In the genomic region with DNA sequence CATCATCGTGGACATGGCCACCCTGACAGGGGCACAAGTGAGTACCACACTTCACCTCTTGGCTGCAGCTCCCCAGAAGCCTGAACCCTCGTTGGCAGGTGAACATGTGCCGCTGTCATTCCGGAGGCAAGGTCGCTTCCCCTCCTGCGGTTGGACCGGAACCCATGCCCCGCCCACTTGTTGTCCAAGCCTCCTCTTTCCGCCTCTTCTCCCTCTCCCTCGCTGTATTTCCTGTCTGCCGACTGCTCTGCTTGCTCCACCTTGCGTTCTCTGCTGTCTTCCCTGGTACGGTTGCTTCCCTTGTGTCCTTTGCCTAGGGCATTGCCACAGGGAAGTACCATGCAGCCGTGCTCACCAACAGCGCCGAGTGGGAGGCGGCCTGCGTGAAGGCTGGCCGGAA, we compare ENCODE assay signal across 21 mouse cellular contexts. TPM values are rescaled to one million over a fixed set of nuclear protein-coding genes. Genes with fewer than 3 reads are reported as not detected.
DNase-seq lines count a peak whose midpoint lies in the region; ATAC-seq and TF ChIP-seq lines count a peak whose summit lies in the region.
"Had no signal": no experiment of that assay in that cellular context is flagged by ENCODE, and none has a peak within 500 bp of the region (broad histone marks: within the 10 kb centered on the region; RNA-seq: fewer than 3 reads in every experiment).

No protein-coding gene starts in this region.

- peak; percentile 72 for DNase-seq in heart, embryonic 10.5 days (ENCODE audit: low spot score)
- DNase-seq in heart, adult 8-10 months (ENCODE audit: low spot score): no peak
- no peak for DNase-seq in midbrain, postnatal 0 days (ENCODE audit: low spot score)
- no peak for DNase-seq in midbrain, embryonic 11.5 days (ENCODE audit: low spot score, missing footprints)
- DNase-seq in ZHBTc4 (ENCODE audit: low read depth, low spot score): peak; percentile 71
- DNase-seq in cerebellum, adult 9-10 months: no peak
- DNase-seq: adrenal gland, postnatal 14 days; B cell, adult 2 months; cerebellum, adult 11-12 months; cerebellum, adult 9-11 months; cerebellum, postnatal 36 days; gastrocnemius, postnatal 10 days; heart, adult 18-20 months had no signal

- TF ChIP-seq CTCF in midbrain, postnatal 0 days (IDR thresholded peaks at IDR 0.05): no peak
- TF ChIP-seq CTCF in E14TG2a.4 (conservative IDR thresholded peaks at IDR 0.05; ENCODE audit: low read length): no peak

- H3K27ac ChIP-seq in heart, embryonic 10.5 days: no peak overlapping the region
- no peak overlapping the region for H3K27ac ChIP-seq in midbrain, postnatal 0 days (ENCODE audit: low read depth, low read length)
- no peak overlapping the region for H3K27ac ChIP-seq in midbrain, embryonic 11.5 days (ENCODE audit: low read depth, low read length)
- H3K27ac ChIP-seq: embryonic facial prominence, embryonic 13.5 days; forebrain, embryonic 12.5 days had no signal

- H3K27me3 ChIP-seq in heart, embryonic 10.5 days (ENCODE audit: insufficient read depth, poor library complexity, severe bottlenecking): no peaks in the 10 kb centered on the region
- H3K27me3 ChIP-seq in midbrain, postnatal 0 days (ENCODE audit: insufficient read depth, low read length): no peaks in the 10 kb centered on the region
- H3K27me3 ChIP-seq in midbrain, embryonic 11.5 days (ENCODE audit: control insufficient read depth, insufficient read depth, low read length): no peaks in the 10 kb centered on the region
- H3K27me3 ChIP-seq in E14TG2a.4 (ENCODE audit: insufficient read depth, low read length): peaks cover 52% of the 10 kb centered on the region
- H3K27me3 ChIP-seq: embryonic facial prominence, embryonic 13.5 days; forebrain, embryonic 12.5 days; heart, embryonic 12.5 days had no signal

- 90% methylated on average over 19 of the region's 19 CpGs for WGBS in heart, embryonic 10.5 days
- 94% methylated on average over 19 of the region's 19 CpGs for WGBS in midbrain, postnatal 0 days
- WGBS in midbrain, embryonic 11.5 days: 93% methylated on average over 19 of the region's 19 CpGs

- no peak overlapping the region for H3K4me2 ChIP-seq in midbrain, postnatal 0 days (ENCODE audit: low read depth, low read length, poor library complexity, severe bottlenecking)
- H3K4me2 ChIP-seq in midbrain, embryonic 11.5 days: no peak overlapping the region
- H3K4me2 ChIP-seq: embryonic facial prominence, embryonic 13.5 days; forebrain, embryonic 12.5 days; heart, embryonic 12.5 days had no signal

- H3K9ac ChIP-seq in midbrain, postnatal 0 days (replicated peaks; ENCODE audit: low read length, poor library complexity, severe bottlenecking): no peak overlapping the region
- H3K9ac ChIP-seq in midbrain, embryonic 11.5 days (ENCODE audit: low read length): no peak overlapping the region
- H3K9ac ChIP-seq: embryonic facial prominence, embryonic 13.5 days; forebrain, embryonic 12.5 days; heart, embryonic 12.5 days had no signal

- ATAC-seq in midbrain, postnatal 0 days (ENCODE audit: low FRiP score): 0 out of 2 replicates have a peak, but pooled peaks have one; percentile 4
- ATAC-seq in midbrain, embryonic 11.5 days (ENCODE audit: low FRiP score): no peak
- no peak for ATAC-seq in activated CD4-positive, CD25-positive, alpha-beta regulatory T cell, adult 4 months
- ATAC-seq: CD4-positive, CD25-positive, alpha-beta regulatory T cell, adult 4 months; forebrain, embryonic 16.5 days; hindbrain, embryonic 16.5 days had no signal

- peaks cover 10% of the 10 kb centered on the region; the same call in 1 of the 2 replicates for H3K9me3 ChIP-seq in heart, embryonic 10.5 days
- no peaks in the 10 kb centered on the region for H3K9me3 ChIP-seq in midbrain, postnatal 0 days (ENCODE audit: low read length)
- H3K9me3 ChIP-seq in midbrain, embryonic 11.5 days (ENCODE audit: control insufficient read depth, low read length): peaks cover 3% of the 10 kb centered on the region; the same call in 1 of the 2 replicates
- H3K9me3 ChIP-seq in E14TG2a.4 (ENCODE audit: low read length): peaks cover 16% of the 10 kb centered on the region

- H3K36me3 ChIP-seq in heart, embryonic 10.5 days: peaks cover 91% of the 10 kb centered on the region
- H3K36me3 ChIP-seq in midbrain, postnatal 0 days (ENCODE audit: insufficient read depth, low read length): peaks cover 22% of the 10 kb centered on the region; the same call in 1 of the 2 replicates
- H3K36me3 ChIP-seq in midbrain, embryonic 11.5 days (ENCODE audit: control insufficient read depth, insufficient read depth, low read length): peaks cover 8% of the 10 kb centered on the region
- peaks cover 39% of the 10 kb centered on the region for H3K36me3 ChIP-seq in E14TG2a.4 (ENCODE audit: insufficient read depth, low read length)

- peaks cover 8% of the 10 kb centered on the region for H3K4me1 ChIP-seq in heart, embryonic 10.5 days
- H3K4me1 ChIP-seq in midbrain, postnatal 0 days (ENCODE audit: insufficient read depth, low read length): no peaks in the 10 kb centered on the region
- H3K4me1 ChIP-seq in midbrain, embryonic 11.5 days (ENCODE audit: control insufficient read depth, insufficient read depth, low read length): no peaks in the 10 kb centered on the region
- H3K4me1 ChIP-seq in E14TG2a.4 (replicated peaks; ENCODE audit: low read depth, low read length): peaks cover 39% of the 10 kb centered on the region
- H3K4me1 ChIP-seq: forebrain, embryonic 12.5 days had no signal

- H3K4me3 ChIP-seq in heart, embryonic 10.5 days: no peak overlapping the region
- H3K4me3 ChIP-seq in midbrain, postnatal 0 days (ENCODE audit: low read depth, low read length): no peak overlapping the region
- no peak overlapping the region for H3K4me3 ChIP-seq in midbrain, embryonic 11.5 days (ENCODE audit: low read depth, low read length)
- peak overlapping the region; percentile 57 for H3K4me3 ChIP-seq in E14TG2a.4 (replicated peaks; ENCODE audit: low read length)
- H3K4me3 ChIP-seq: embryonic facial prominence, embryonic 13.5 days; forebrain, embryonic 12.5 days; heart, embryonic 12.5 days had no signal

RNA-seq across cellular contexts. Expression of gene Npepl1, which starts 10.5 kb away (rescaled TPM):
- polyA plus RNA-seq in heart, embryonic 10.5 days (2016; fragmentation: Nextera tagmentation; extraction: Ambion mirVana): 51.6 and 53.6 TPM in 2 replicates
- total RNA-seq in heart, adult 8-10 months (2022): 10 to 100 TPM; 75.9 to 81.5 (median 77.7) TPM
- 17.4 and 22.7 TPM in 2 replicates for total RNA-seq in midbrain, postnatal 0 days (2014; rRNA removed)
- 14.5 and 15.7 TPM in 2 replicates for polyA plus RNA-seq in midbrain, postnatal 0 days (2015; fragmentation: Nextera tagmentation; extraction: Ambion mirVana)
- 30.5 and 34.0 TPM in 2 replicates for polyA plus RNA-seq in midbrain, embryonic 11.5 days (2014; fragmentation: Nextera tagmentation; extraction: Ambion mirVana)
- 10 to 100 TPM; 18.9 to 20.9 TPM for polyA plus RNA-seq in activated CD4-positive, CD25-positive, alpha-beta regulatory T cell, adult 4 months (2017; shearing (Covaris generic))

RNA-seq across cellular contexts. Expression of gene Stx16, which starts 44.5 kb away (rescaled TPM):
- polyA plus RNA-seq in heart, embryonic 10.5 days (2016; fragmentation: Nextera tagmentation; extraction: Ambion mirVana): 10.1 and 11.9 TPM in 2 replicates
- 10 to 100 TPM; 17.0 to 21.3 (median 18.8) TPM for total RNA-seq in heart, adult 8-10 months (2022)
- 35.4 and 38.8 TPM in 2 replicates for total RNA-seq in midbrain, postnatal 0 days (2014; rRNA removed)
- 9.7 and 10.5 TPM in 2 replicates for polyA plus RNA-seq in midbrain, postnatal 0 days (2015; fragmentation: Nextera tagmentation; extraction: Ambion mirVana)
- polyA plus RNA-seq in midbrain, embryonic 11.5 days (2014; fragmentation: Nextera tagmentation; extraction: Ambion mirVana): 8.1 and 9.3 TPM in 2 replicates
- 10 to 100 TPM; 14.1 to 16.0 TPM for polyA plus RNA-seq in activated CD4-positive, CD25-positive, alpha-beta regulatory T cell, adult 4 months (2017; shearing (Covaris generic))

Comparison
In these comparisons a context has a peak if more than half of its experiments do, and no peak if none do; other contexts are left out.
1. DNase-seq: peak in heart, embryonic 10.5 days (single experiment) and ZHBTc4 (single experiment); none in heart, adult 8-10 months (single experiment), midbrain, postnatal 0 days (single experiment), midbrain, embryonic 11.5 days (single experiment) and cerebellum, adult 9-10 months (single experiment).